Mouse (Mus musculus): Measurements from ENCODE around the gene Cbln1.

Gene Cbln1

GRCm38 (mm10) chr8:87472271-87473236 lies at the start of gene Cbln1:
TSS of gene Cbln1 (minus strand) at chr8:87472609.
- in situ Hi-C loops (cut with MboI, MseI) = no loop called here

DNA sequence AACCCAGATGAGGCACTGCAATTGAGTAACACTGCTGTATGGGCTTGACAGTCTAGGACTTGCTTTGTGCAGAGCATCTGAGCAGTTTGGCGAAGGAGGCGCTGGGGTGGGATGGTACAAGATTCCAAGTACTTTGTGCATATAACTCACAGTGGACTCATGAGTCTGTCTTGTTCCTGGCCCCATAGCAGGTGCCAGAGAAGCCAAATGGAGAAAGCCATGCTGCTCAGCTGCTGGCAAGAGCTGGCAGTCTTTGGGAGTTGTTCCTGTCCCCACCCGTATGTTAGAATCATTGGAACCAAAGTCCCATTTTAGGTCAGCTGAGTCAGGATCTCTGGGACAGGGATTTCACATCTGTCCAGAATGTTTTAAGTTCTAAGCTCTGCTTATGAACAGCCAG lies 44.7 kb upstream of the Cbln1 start:
- in situ Hi-C loops (cut with MboI, MseI) = no loop called here

DNA sequence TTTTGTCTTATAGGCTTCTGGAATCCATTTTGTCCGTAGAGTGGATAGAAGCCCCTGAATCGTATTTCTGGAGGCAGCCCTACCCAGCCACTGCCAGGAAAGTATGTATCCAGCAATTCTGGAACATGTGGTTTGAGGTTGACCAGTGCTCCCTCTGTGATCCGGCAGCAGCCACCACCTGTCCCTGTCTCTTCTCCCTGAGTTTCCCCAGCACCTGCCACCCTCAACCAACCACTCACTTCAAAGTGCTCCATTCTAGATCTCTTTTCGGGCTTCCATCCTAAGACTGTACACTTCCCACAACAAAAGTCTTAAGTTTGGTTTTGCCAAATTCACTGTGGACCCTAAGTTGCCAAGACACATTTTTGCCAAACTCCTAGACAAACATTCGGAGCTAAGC lies 41.4 kb upstream of the Cbln1 start:
- in situ Hi-C loops (cut with MboI, MseI) = no loop called here

- in situ Hi-C loops (cut with MboI, MseI) = no loop called here
Measured at GRCm38 (mm10) chr8:87513350-87513749, 40.9 kb upstream of the Cbln1 start.

GRCm38 (mm10) chr8:87512636-87513035 lies 40.2 kb upstream of the Cbln1 start:
- in situ Hi-C loops (cut with MboI, MseI) = no loop called here

GRCm38 (mm10) chr8:87507046-87507445 lies 34.6 kb upstream of the Cbln1 start:
- in situ Hi-C loops (cut with MboI, MseI) = no loop called here

DNA sequence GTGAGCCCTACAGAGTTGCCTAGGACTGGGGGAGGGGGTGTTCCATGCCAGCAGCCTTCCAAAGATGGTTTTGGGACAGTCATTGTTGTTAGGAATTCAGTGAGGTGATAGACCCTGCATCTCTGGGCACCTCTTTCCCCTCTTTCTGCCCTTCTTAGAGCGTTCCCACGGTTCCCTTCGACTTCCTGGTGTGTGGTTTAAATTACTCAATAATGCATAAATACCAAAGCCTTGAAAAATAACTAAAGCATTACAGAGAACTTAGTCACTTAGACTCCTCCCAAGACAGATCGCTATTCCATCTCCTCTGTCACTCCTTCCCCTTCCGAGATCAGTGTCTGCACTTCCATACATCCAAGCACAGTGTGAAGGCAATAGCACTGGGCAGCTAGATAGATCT lies 32.0 kb upstream of the Cbln1 start:
- in situ Hi-C loops (cut with MboI, MseI) = no loop called here

DNA sequence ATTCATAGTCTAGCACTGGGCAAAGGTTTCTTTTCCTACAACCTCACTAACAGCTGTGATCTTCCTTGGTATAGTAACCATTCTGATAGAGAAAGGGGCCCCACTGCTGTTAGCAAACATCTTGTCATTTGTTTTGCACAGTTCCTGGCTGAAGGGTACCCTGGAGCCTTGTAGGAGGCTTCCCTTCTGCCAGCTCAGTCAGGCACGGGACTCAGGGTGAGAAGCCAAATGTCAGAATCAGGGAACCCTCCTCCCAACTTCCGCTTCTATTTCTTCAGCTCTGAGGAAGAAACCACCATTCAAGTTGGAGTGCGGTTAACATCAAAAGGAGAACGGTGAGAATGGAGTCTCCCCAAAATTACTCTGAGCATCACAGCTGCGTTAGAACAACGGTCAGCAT lies 30.3 kb upstream of the Cbln1 start:
- in situ Hi-C loops (cut with MboI, MseI) = no loop called here

GRCm38 (mm10) chr8:87497641-87498040 lies 25.2 kb upstream of the Cbln1 start:
- in situ Hi-C loops (cut with MboI, MseI) = no loop called here

GRCm38 (mm10) chr8:87496511-87496910 lies 24.1 kb upstream of the Cbln1 start:
- in situ Hi-C loops (cut with MboI, MseI) = no loop called here

- in situ Hi-C loops (cut with MboI, MseI) = no loop called here
Measured at GRCm38 (mm10) chr8:87494862-87495261, 22.5 kb upstream of the Cbln1 start.

GRCm38 (mm10) chr8:87489841-87490415 lies 17.5 kb upstream of the Cbln1 start:
- in situ Hi-C loops (cut with MboI, MseI) = no loop called here

- in situ Hi-C loops (cut with MboI, MseI) = no loop called here
Measured at GRCm38 (mm10) chr8:87481396-87481795, 9.0 kb upstream of the Cbln1 start.

GRCm38 (mm10) chr8:87478221-87478620 lies 5.8 kb upstream of the Cbln1 start:
- in situ Hi-C loops (cut with MboI, MseI) = no loop called here

- in situ Hi-C loops (cut with MboI, MseI) = no loop called here
Measured at GRCm38 (mm10) chr8:87477102-87477645, 4.8 kb upstream of the Cbln1 start.

DNA sequence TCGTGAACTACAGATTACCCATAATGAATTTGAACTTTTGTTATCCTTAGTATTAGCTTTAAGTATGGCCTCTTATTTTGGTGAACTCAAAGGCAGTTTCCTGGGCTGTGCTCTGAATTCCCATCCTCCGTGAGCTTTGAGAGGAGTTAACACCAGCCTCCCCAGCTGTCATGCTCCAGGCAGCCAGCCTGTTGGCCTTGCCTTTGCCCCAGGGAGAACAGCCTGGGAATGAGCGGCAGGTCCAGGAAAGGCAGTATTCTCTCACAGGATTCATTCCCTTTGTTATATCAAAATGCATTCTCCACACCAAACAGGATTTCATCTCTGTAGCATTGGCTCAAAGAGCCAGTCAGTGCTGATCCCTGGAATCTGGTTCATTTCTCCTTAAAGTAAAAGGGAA lies 3.1 kb upstream of the Cbln1 start:
- in situ Hi-C loops (cut with MboI, MseI) = no loop called here

DNA sequence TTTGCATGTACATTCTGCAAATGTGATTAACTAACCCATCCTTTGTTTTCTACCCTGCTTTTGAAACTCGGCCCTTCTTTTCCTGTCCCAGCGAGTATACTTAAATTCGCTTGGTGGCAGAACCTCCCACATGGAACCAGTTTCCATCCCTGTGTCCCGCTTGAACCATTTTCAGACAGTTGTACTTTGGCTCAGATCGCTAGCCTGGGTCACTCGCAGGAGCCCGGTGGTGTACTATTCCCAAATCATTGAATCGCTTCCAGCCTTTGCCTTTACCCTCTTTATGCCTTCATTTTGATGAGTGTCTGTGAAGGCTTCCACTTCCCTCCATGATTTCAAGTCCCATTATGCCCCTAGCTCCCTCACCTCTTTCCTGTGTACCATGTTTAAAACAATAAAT lies 2.0 kb upstream of the Cbln1 start:
- in situ Hi-C loops (cut with MboI, MseI) = no loop called here

DNA sequence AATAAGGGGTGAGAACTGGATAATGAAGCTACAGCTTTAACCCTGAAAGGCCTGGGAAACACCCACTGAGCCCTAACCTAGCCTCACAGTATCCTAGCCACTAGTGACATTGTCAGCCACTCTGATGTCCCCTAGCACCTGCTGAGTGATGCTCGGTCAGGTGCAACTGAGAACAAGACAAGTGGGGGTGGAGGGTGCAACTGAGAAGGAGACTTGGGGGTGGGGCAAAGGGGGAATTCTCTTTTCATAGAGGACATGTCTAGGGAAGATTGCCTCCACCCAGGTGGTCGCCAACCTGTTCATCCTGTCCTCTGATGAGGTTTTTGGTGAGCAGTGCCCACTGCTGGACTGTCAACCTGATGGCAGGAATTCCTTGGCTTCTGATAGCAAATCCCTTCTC lies 1.5 kb upstream of the Cbln1 start:
- in situ Hi-C loops (cut with MboI, MseI) = no loop called here

DNA sequence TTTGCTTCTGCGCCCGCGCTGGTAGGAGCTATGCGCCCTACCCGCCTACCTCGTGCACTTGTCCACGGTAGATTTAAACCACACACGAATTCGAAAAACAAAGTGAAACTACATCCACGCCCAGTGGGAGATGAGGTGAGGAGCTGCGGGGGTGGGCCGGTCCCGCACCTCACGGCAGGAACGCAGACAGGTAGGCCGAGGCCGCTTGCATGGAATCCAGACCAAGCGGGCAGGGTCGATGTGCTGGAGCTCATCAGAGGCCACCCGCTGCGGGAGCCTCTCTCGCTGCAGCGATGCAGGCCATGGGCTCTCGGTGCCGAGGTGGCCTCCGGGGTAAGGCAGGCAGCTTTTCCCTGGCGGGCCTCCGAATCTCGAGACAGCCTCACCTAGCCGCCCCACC lies 905 bp upstream of the Cbln1 start:
- in situ Hi-C loops (cut with MboI, MseI) = no loop called here

GRCm38 (mm10) chr8:87471603-87472270 lies 672 bp downstream of the Cbln1 start:
- in situ Hi-C loops (cut with MboI, MseI) = no loop called here

DNA sequence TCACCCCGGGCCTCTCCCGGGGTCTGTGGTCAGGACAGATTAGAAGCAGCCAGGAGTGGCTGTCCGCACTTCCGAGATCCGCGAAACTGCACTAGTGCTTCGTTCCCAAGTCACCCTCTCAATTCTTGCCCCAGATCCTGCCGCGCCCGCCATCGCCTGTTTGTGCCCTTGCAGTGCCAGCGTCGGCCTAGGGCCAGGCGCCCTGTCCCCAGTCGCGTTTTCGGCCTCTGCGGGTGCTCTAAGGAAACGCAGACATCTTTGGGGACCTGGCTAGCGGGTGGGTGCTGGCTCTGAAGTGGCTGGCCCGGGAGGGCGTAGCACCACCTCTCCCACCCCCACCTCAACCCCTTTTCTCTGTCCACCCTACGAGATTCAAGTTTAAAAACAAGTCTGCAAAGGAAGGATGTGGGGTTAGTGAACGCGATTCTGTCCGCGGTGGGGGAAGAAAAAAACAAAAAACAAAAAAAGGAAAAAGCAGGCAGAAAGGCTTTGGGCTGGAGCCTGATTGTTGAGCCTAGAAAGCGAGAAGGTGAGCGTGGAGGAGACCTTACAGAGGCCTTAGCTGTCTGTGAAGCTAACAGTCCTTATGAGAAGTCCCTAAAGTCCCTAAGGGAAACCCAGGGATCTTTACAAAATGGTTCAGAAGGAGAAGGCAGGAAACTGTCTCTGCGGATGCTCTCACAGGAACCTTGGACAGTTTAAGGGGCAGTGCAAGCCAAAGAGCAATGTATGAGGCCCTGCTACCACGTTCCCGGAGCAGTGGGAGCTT lies 1.4 kb downstream of the Cbln1 start:
- in situ Hi-C loops (cut with MboI, MseI) = no loop called here
